In genomic region chr4:133769157-133769556, GRCm38 (mm10) we compare ENCODE assay signal across 26 mouse cellular contexts. TPM values are rescaled to one million over a fixed set of nuclear protein-coding genes. Genes with fewer than 3 reads are reported as not detected.
DNase-seq lines count a peak whose midpoint lies in the region; ATAC-seq and TF ChIP-seq lines count a peak whose summit lies in the region.
"Had no signal": no experiment of that assay in that cellular context is flagged by ENCODE, and none has a peak within 500 bp of the region (broad histone marks: within the 10 kb centered on the region; RNA-seq: fewer than 3 reads in every experiment).

No protein-coding gene starts in this region.

- peaks cover 10% of the 10 kb centered on the region for H3K27me3 ChIP-seq in megakaryocyte, embryonic 14.5 days (replicated peaks)
- H3K27me3 ChIP-seq in kidney, embryonic 14.5 days (ENCODE audit: control insufficient read depth, insufficient read depth, low read length) = no peaks in the 10 kb centered on the region
- H3K27me3 ChIP-seq: forebrain, embryonic 13.5 days; hindbrain, embryonic 12.5 days; hindbrain, embryonic 15.5 days; Patski had no signal

- ATAC-seq in megakaryocyte, adult 5-6 weeks (ENCODE audit: poor library complexity, severe bottlenecking) = no peak
- no peak for ATAC-seq in kidney, embryonic 14.5 days (ENCODE audit: low FRiP score, low TSS enrichment)
- ATAC-seq: activated CD4-positive, CD25-positive, alpha-beta regulatory T cell, adult 4 months; CD4-positive, CD25-positive, alpha-beta regulatory T cell, adult 4 months; forebrain, embryonic 13.5 days; forebrain, embryonic 16.5 days; Patski had no signal

- H3K4me3 ChIP-seq in megakaryocyte, embryonic 14.5 days (replicated peaks) = peak overlapping the region; percentile 8
- H3K4me3 ChIP-seq in ES-E14 (ENCODE audit: insufficient read depth in 1 of 2, low read depth in 1 of 2, low read length in 2 of 2, poor library complexity in 1 of 2, severe bottlenecking in 1 of 2) = no peak overlapping the region
- no peak overlapping the region for H3K4me3 ChIP-seq in kidney, embryonic 14.5 days (ENCODE audit: low read length)
- H3K4me3 ChIP-seq: erythroblast, embryonic 14.5 days; forebrain, embryonic 13.5 days; gastrocnemius, adult 2 months; hindbrain, embryonic 12.5 days; hindbrain, embryonic 15.5 days had no signal

- H3K4me2 ChIP-seq in kidney, embryonic 14.5 days (replicated peaks; ENCODE audit: low read depth, low read length) = no peak overlapping the region
- H3K4me2 ChIP-seq: forebrain, embryonic 13.5 days; heart, embryonic 11.5 days; hindbrain, embryonic 12.5 days; hindbrain, embryonic 15.5 days had no signal

- 82% methylated on average over 3 of the region's 3 CpGs for WGBS in kidney, embryonic 14.5 days

- peaks cover 2% of the 10 kb centered on the region; the same call in 1 of the 2 replicates for H3K4me1 ChIP-seq in megakaryocyte, embryonic 14.5 days
- H3K4me1 ChIP-seq in ES-E14 (ENCODE audit: control insufficient read depth in 2 of 2, insufficient read depth in 2 of 2, low read length in 2 of 2, poor library complexity in 1 of 2) = peaks cover 0 to 3% of the 10 kb centered on the region in 2 experiments; a peak in 2 of 4 replicates
- no peaks in the 10 kb centered on the region for H3K4me1 ChIP-seq in kidney, embryonic 14.5 days (ENCODE audit: control insufficient read depth, insufficient read depth, low read length)
- H3K4me1 ChIP-seq: forebrain, embryonic 13.5 days; hindbrain, embryonic 12.5 days; hindbrain, embryonic 15.5 days had no signal

- no peak overlapping the region for H3K9ac ChIP-seq in ES-E14 (ENCODE audit: insufficient read depth, low read depth, low read length, poor library complexity, severe bottlenecking)
- no peak overlapping the region for H3K9ac ChIP-seq in kidney, embryonic 14.5 days (ENCODE audit: low read depth, low read length)
- H3K9ac ChIP-seq: forebrain, embryonic 13.5 days; hindbrain, embryonic 12.5 days; hindbrain, embryonic 15.5 days had no signal

- H3K27ac ChIP-seq in ES-E14 (ENCODE audit: insufficient read depth, low read depth, low read length, poor library complexity, severe bottlenecking) = peak overlapping the region; percentile 64; the same call in 1 of the 2 replicates
- H3K27ac ChIP-seq in kidney, embryonic 14.5 days (ENCODE audit: low read depth, low read length) = no peak overlapping the region
- H3K27ac ChIP-seq: forebrain, embryonic 13.5 days; gastrocnemius, adult 2 months; hindbrain, embryonic 12.5 days; hindbrain, embryonic 15.5 days had no signal

- DNase-seq in ES-E14 (ENCODE audit: low read depth, low spot score) = no peak
- DNase-seq in ZHBTc4 (ENCODE audit: low read depth, low spot score) = peak; percentile 86
- DNase-seq in frontal cortex, postnatal 10 days (ENCODE audit: low spot score in 2 of 2) = no peak
- DNase-seq: adrenal gland, adult 8-10 months; adrenal gland, postnatal 25 days; cerebellum, adult 11-12 months; cerebellum, adult 8-10 months; cerebellum, postnatal 10 days; cerebellum, postnatal 36 days; embryo, embryonic 11 days; gastrocnemius, adult 2 months; gastrocnemius, postnatal 14 days; heart, adult 11 months had no signal

- no peaks in the 10 kb centered on the region for H3K36me3 ChIP-seq in megakaryocyte, embryonic 14.5 days (replicated peaks; ENCODE audit: low read length)
- H3K36me3 ChIP-seq in ES-E14 (ENCODE audit: control insufficient read depth, insufficient read depth, low read length, poor library complexity, severe bottlenecking) = no peaks in the 10 kb centered on the region
- H3K36me3 ChIP-seq in kidney, embryonic 14.5 days (ENCODE audit: control insufficient read depth, insufficient read depth, low read length) = no peaks in the 10 kb centered on the region
- H3K36me3 ChIP-seq: G1E; hindbrain, embryonic 12.5 days; hindbrain, embryonic 15.5 days had no signal

- peaks cover 5% of the 10 kb centered on the region; the same call in 1 of the 2 replicates for H3K9me3 ChIP-seq in megakaryocyte, embryonic 14.5 days
- H3K9me3 ChIP-seq in ES-E14 (ENCODE audit: control insufficient read depth, insufficient read depth, low read depth, low read length) = no peaks in the 10 kb centered on the region
- no peaks in the 10 kb centered on the region for H3K9me3 ChIP-seq in kidney, embryonic 14.5 days (ENCODE audit: control insufficient read depth, low read length)
- H3K9me3 ChIP-seq: forebrain, embryonic 13.5 days; hindbrain, embryonic 12.5 days; hindbrain, embryonic 15.5 days had no signal

- in situ Hi-C loops in ES-E14 (cut with MboI; ENCODE audit: low sequenced_read_pairs in 2 of 2, unreplicated experiment in 2 of 2) = no loop called here

TF ChIP-seq in ES-E14, 5 proteins besides CTCF, POLR2A, EP300 and RAD21:
- TF ChIP-seq CHD2 (IDR thresholded peaks at IDR 0.05; ENCODE audit: low read depth, low read length) = no peak
- TF ChIP-seq MAFK (IDR thresholded peaks at IDR 0.05; ENCODE audit: insufficient read depth, low read depth, low read length) = no peak
- TF ChIP-seq HCFC1 (IDR thresholded peaks at IDR 0.05; ENCODE audit: borderline replicate concordance, insufficient read depth, low read length) = no peak
- TF ChIP-seq ZC3H11A (IDR thresholded peaks at IDR 0.05; ENCODE audit: borderline replicate concordance, low read depth, low read length) = no peak
- TF ChIP-seq ZNF384 (IDR thresholded peaks at IDR 0.05; ENCODE audit: low read depth, low read length) = no peak
TF ChIP-seq in ES-E14: peak in this region for 0.

RNA-seq across cellular contexts. Expression of gene Arid1a, which starts 12.6 kb away (rescaled TPM):
- 29.1 and 51.7 TPM in 2 replicates for polyA plus RNA-seq in megakaryocyte, embryonic 14.5 days (2012; ENCODE audit: insufficient read depth, low replicate concordance)
- 95.9 and 112 TPM in 2 replicates for total RNA-seq in megakaryocyte, adult 5-6 weeks (2015)
- 29.7 and 40.6 TPM in 2 replicates for total RNA-seq in megakaryocyte, adult 5-6 weeks (2017)
- 62.6 and 75.6 TPM in 2 replicates for total RNA-seq in ES-E14 (2012; rRNA removed)
- 40.5 and 51.7 TPM in 2 replicates for polyA plus RNA-seq in kidney, embryonic 14.5 days (2014; fragmentation: Nextera tagmentation; extraction: Ambion mirVana)
